Mouse (Mus musculus) C2C12 (cell line): Measurements from ENCODE around the gene Olfr827. TPM values are rescaled to one million over a fixed set of nuclear protein-coding genes. Genes with fewer than 3 reads are reported as not detected.

Experiments
- H3K27me3 ChIP-seq: one replicate; pipeline ENCODE4 v1.6.1; 2011; ENCODE audit not compliant: control insufficient read depth, insufficient read depth, insufficient read length
- H3K36me3 ChIP-seq: one replicate; pipeline ENCODE4 v1.6.1; 2011; ENCODE audit not compliant: control insufficient read depth, insufficient read depth
- H3K4me3 ChIP-seq: one replicate; pipeline ENCODE4 v1.5.1; 2011; ENCODE audit warnings: mild to moderate bottlenecking, control low read depth; ENCODE audit not compliant: poor library complexity, insufficient read depth, severe bottlenecking
- H3K79me2 ChIP-seq: one replicate; pipeline ENCODE4 v1.6.1; 2011; ENCODE audit not compliant: control insufficient read depth, insufficient read depth
- H3K79me3 ChIP-seq: one replicate; pipeline ENCODE4 v1.6.1; 2011; ENCODE audit warnings: low read depth, control low read depth
- H3ac ChIP-seq: one replicate; pipeline ENCODE3; 2011; ENCODE audit warnings: low read depth; ENCODE audit not compliant: control insufficient read depth, insufficient read length
- CEBPB ChIP-seq: IDR thresholded peaks from one replicate; pipeline ENCODE4 v1.6.1; 2011; ENCODE audit warnings: low read depth, mild to moderate bottlenecking, control low read depth, moderate library complexity
- CTCF ChIP-seq: IDR thresholded peaks from one replicate; pipeline ENCODE4 v1.5.1; 2011; ENCODE audit not compliant: control insufficient read depth, insufficient read depth, insufficient read length
- FOSL1 ChIP-seq: IDR thresholded peaks from one replicate; pipeline ENCODE4 v1.8.0; 2011; ENCODE audit warnings: mild to moderate bottlenecking, low read length; ENCODE audit not compliant: poor library complexity, insufficient read depth, severe bottlenecking
- MAX ChIP-seq: IDR thresholded peaks from one replicate; pipeline ENCODE4 v1.6.1; 2011; ENCODE audit warnings: mild to moderate bottlenecking, control low read depth
- MYOD1 ChIP-seq: IDR thresholded peaks from one replicate; pipeline ENCODE4 v1.6.1; 2011; ENCODE audit warnings: low read depth; ENCODE audit not compliant: control insufficient read depth, insufficient read length
- MYOG ChIP-seq: IDR thresholded peaks from one replicate; pipeline ENCODE4 v1.6.1; 2011; ENCODE audit not compliant: control insufficient read depth, insufficient read length; ENCODE audit errors: extremely low read depth
- USF1 ChIP-seq: IDR thresholded peaks from one replicate; pipeline ENCODE4 v1.6.1; 2011; ENCODE audit warnings: low read depth, mild to moderate bottlenecking, control low read depth, moderate library complexity
- polyA plus RNA-seq: library from polyadenylated mRNA; unstranded; fragments of >200 nt; fragmentation: generic; extraction: Trizol; gene quantifications from one replicate; pipeline ENCODE4 v1.2.1, GENCODE M21; 2012; ENCODE audit warnings: missing spikeins

Gene Olfr827
- polyA plus RNA-seq, 1 experiment: not detected

- Histone ChIP-seq H3K4me3 (no peak within 1 kb of the TSS), H3ac (no peak within 1 kb of the TSS), H3K27me3 (no peaks in the 10 kb centered on the region), H3K79me3 (no peaks in the 10 kb centered on the region), H3K79me2 (no peaks in the 10 kb centered on the region), H3K36me3 (no peaks in the 10 kb centered on the region)
- TF ChIP-seq USF1: no peak
- TF ChIP-seq FOSL1: no peak
- no peak for TF ChIP-seq CEBPB
- TF ChIP-seq CTCF: no peak
- TF ChIP-seq MYOD1: no peak
- no peak for TF ChIP-seq MAX
Measured at GRCm38 (mm10) chr10:130166666-130167065, 47.5 kb downstream of the Olfr827 start, which contains the start of gene Olfr825. Gene Olfr825 (minus strand): TSS chr10:130166766.

DNA sequence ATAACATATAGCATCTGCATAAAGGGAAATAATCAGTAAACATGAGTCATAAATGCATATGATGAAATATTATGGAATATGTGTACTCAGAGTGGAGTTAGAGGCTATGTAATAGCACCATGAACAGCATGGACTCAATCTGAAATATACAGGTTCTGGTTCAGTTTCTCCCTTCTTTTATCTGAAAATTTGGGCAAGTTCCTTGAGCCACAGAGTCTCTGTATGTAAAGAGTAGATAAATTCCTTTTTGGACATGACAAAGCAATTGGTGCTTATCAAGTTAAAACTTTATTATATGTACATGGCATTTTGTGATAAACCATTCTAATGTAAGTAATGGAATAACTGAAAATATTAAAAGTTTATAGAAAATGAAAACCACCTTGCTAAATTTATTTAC is 49.0 kb downstream of the Olfr827 start:
- Histone ChIP-seq H3K36me3 (no peaks in the 10 kb centered on the region), H3K27me3 (no peaks in the 10 kb centered on the region), H3ac (no peak overlapping the region), H3K79me2 (no peaks in the 10 kb centered on the region), H3K4me3 (no peak overlapping the region), H3K79me3 (no peaks in the 10 kb centered on the region)
- TF ChIP-seq CTCF (no peak), MYOD1 (no peak), USF1 (no peak), CEBPB (no peak), MAX (no peak), FOSL1 (no peak), MYOG (no peak)

Other genes with a start within 250 kb of the Olfr827 start
- not detected for gene Olfr819, start 247.1 kb downstream of the Olfr827 start, polyA plus RNA-seq
- gene Olfr247, start 238.3 kb downstream of the Olfr827 start, polyA plus RNA-seq: not detected
- not detected for gene Gm10310, start 229.3 kb downstream of the Olfr827 start, polyA plus RNA-seq
- gene Olfr820, start 201.8 kb downstream of the Olfr827 start, polyA plus RNA-seq: not detected
- not detected for gene Olfr821, start 184.1 kb downstream of the Olfr827 start, polyA plus RNA-seq
- gene Olfr822, start 143.2 kb downstream of the Olfr827 start, polyA plus RNA-seq: not detected
- gene Olfr823, start 99.0 kb downstream of the Olfr827 start, polyA plus RNA-seq: not detected
- not detected for gene Olfr824, start 84.4 kb downstream of the Olfr827 start, polyA plus RNA-seq
- gene Olfr825, start 47.6 kb downstream of the Olfr827 start, polyA plus RNA-seq: not detected
- not detected for gene Olfr826, start 30.2 kb downstream of the Olfr827 start, polyA plus RNA-seq
- gene Neurod4, start 65.8 kb upstream of the Olfr827 start, polyA plus RNA-seq: not detected
- not detected for gene Tespa1, start 108.5 kb upstream of the Olfr827 start, polyA plus RNA-seq
- not detected for gene Vmn2r84, start 179.9 kb upstream of the Olfr827 start, polyA plus RNA-seq
- gene Vmn2r85, start 215.3 kb upstream of the Olfr827 start, polyA plus RNA-seq: not detected
- not detected for gene Vmn2r86, start 241.6 kb upstream of the Olfr827 start, polyA plus RNA-seq